ENCODE assay signal across 8 mouse cellular contexts in the genomic region with DNA sequence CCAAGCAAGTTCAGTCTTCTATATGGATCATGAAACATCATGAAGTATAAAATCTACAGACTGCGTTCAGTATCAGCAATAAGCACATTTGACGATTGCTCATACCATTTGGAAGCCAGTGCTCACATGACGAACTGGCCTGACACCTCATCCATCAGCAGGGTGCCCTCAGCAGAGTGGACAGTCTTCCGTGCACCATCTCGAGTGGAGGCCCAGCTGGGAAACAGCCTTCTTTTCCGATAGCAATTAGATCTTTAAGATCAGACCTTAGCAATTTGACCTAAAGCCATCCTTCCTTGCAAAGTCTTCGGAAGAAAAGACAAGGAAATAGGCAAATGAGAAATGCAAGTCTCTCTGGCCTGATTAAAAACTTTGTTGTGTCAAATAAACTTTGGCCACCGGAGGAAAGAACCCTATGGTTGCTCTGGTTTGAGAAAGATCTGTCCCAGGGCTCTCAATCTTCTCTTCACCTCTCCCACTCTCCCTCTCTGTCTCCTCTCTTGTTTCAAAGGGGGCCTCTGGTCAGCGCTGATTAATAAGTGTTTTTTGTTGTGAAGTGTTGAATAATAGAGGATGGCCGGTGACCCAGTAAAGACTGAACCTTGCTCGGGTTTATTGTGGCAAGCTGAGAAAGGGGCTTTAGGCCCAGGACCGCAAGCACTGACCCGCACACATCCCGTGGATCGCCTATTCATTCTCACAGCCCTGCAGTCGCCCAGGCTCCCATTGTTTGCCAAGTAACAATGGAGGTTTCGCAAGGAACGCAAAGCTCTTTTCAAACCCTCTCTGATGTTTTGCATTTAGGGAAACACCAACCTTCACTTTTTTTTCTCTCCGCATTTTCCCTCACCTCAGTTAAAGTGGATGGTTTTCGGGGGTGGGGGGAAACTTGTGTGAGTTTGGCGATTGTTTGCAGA.
DNase-seq lines count a peak whose midpoint lies in the region; ATAC-seq and TF ChIP-seq lines count a peak whose summit lies in the region.

No protein-coding gene starts in this region.

- no peak for TF ChIP-seq POLR2A in cortical plate, adult 2 months (IDR thresholded peaks at IDR 0.05; ENCODE audit: extremely low read depth, insufficient read depth, low read length)

- peak overlapping the region; percentile 42 for H3K4me3 ChIP-seq in kidney, embryonic 15.5 days (replicated peaks)
- H3K4me3 ChIP-seq in cortical plate, adult 2 months (ENCODE audit: insufficient read depth, low read length), result peak overlapping the region; percentile 58
- peak overlapping the region; percentile 36 for H3K4me3 ChIP-seq in intestine, embryonic 14.5 days (ENCODE audit: low read depth, low read length)
- peak overlapping the region; percentile 70 for H3K4me3 ChIP-seq in neural tube, embryonic 13.5 days

- peak overlapping the region; percentile 71 for H3K4me2 ChIP-seq in kidney, embryonic 15.5 days
- peak overlapping the region; percentile 70 for H3K4me2 ChIP-seq in intestine, embryonic 14.5 days (ENCODE audit: low read length)
- peak overlapping the region; percentile 97 for H3K4me2 ChIP-seq in neural tube, embryonic 13.5 days

- peaks cover 70% of the 10 kb centered on the region for H3K27me3 ChIP-seq in kidney, embryonic 15.5 days
- H3K27me3 ChIP-seq in intestine, embryonic 14.5 days (replicated peaks; ENCODE audit: control insufficient read depth, insufficient read depth, low read length), result peaks cover 62% of the 10 kb centered on the region
- H3K27me3 ChIP-seq in neural tube, embryonic 13.5 days, result no peaks in the 10 kb centered on the region

- H3K9me3 ChIP-seq in kidney, embryonic 15.5 days (replicated peaks), result no peaks in the 10 kb centered on the region
- no peaks in the 10 kb centered on the region for H3K9me3 ChIP-seq in intestine, embryonic 14.5 days (ENCODE audit: control insufficient read depth, low read length)
- H3K9me3 ChIP-seq in neural tube, embryonic 13.5 days, result no peaks in the 10 kb centered on the region

- H3K4me1 ChIP-seq in kidney, embryonic 15.5 days, result peaks cover 12% of the 10 kb centered on the region
- peaks cover 5% of the 10 kb centered on the region for H3K4me1 ChIP-seq in cortical plate, adult 2 months (ENCODE audit: control insufficient read depth, insufficient read depth, low read length)
- peaks cover 10% of the 10 kb centered on the region for H3K4me1 ChIP-seq in intestine, embryonic 14.5 days (replicated peaks; ENCODE audit: control insufficient read depth, insufficient read depth, low read length)
- peaks cover 39% of the 10 kb centered on the region for H3K4me1 ChIP-seq in neural tube, embryonic 13.5 days (replicated peaks)

- no peak for TF ChIP-seq CTCF in cortical plate, adult 2 months (IDR thresholded peaks at IDR 0.05; ENCODE audit: extremely low read depth, insufficient read depth, low read length)

- DNase-seq in kidney, postnatal 25 days, result no peak
- DNase-seq in intestine, embryonic 14.5 days (ENCODE audit: low spot score), result no peak
- no peak for DNase-seq in frontal cortex, postnatal 14 days (ENCODE audit: low spot score in 2 of 2)
- no peak for DNase-seq in kidney, adult 8-10 months
- DNase-seq in gastrocnemius, postnatal 10 days, result no peak

- no peak for ATAC-seq in kidney, embryonic 15.5 days (replicated peaks; ENCODE audit: low FRiP score)
- no peak for ATAC-seq in intestine, embryonic 14.5 days (replicated peaks; ENCODE audit: low FRiP score, low TSS enrichment, low read depth)
- ATAC-seq in neural tube, embryonic 13.5 days (ENCODE audit: low read depth), result no peak

- H3K36me3 ChIP-seq in kidney, embryonic 15.5 days, result no peaks in the 10 kb centered on the region
- no peaks in the 10 kb centered on the region for H3K36me3 ChIP-seq in intestine, embryonic 14.5 days (ENCODE audit: control insufficient read depth, insufficient read depth, low read length)
- H3K36me3 ChIP-seq in neural tube, embryonic 13.5 days, result no peaks in the 10 kb centered on the region

- H3K9ac ChIP-seq in kidney, embryonic 15.5 days, result no peak overlapping the region
- no peak overlapping the region for H3K9ac ChIP-seq in intestine, embryonic 14.5 days (ENCODE audit: low read length)
- H3K9ac ChIP-seq in neural tube, embryonic 13.5 days, result peak overlapping the region; percentile 100

- H3K27ac ChIP-seq in kidney, embryonic 15.5 days, result no peak overlapping the region
- peak overlapping the region; percentile 100 for H3K27ac ChIP-seq in cortical plate, adult 2 months (ENCODE audit: insufficient read depth, low read length)
- no peak overlapping the region for H3K27ac ChIP-seq in intestine, embryonic 14.5 days (ENCODE audit: low read depth)
- peak overlapping the region; percentile 100 for H3K27ac ChIP-seq in neural tube, embryonic 13.5 days (replicated peaks)

- WGBS in kidney, embryonic 15.5 days, result 7% methylated on average over 21 of the region's 21 CpGs
- WGBS in intestine, embryonic 14.5 days, result 9% methylated on average over 21 of the region's 21 CpGs
- WGBS in neural tube, embryonic 13.5 days, result 2% methylated on average over 21 of the region's 21 CpGs

Comparison
In these comparisons a context has a peak if more than half of its experiments do, and no peak if none do; other contexts are left out.
1. H3K27ac ChIP-seq: peak in cortical plate, adult 2 months (single experiment) and neural tube, embryonic 13.5 days (single experiment); none in kidney, embryonic 15.5 days (single experiment) and intestine, embryonic 14.5 days (single experiment).
2. Peak in every context shown above with its lines, with median percentiles within 50 percentile points of each other: H3K4me2 ChIP-seq and H3K4me3 ChIP-seq.